Mouse (Mus musculus): ENCODE data around the gene Golga2. TPM values are rescaled to one million over a fixed set of nuclear protein-coding genes. Genes with fewer than 3 reads are reported as not detected.

Gene Golga2
- polyA plus RNA-seq, 1 experiment from 2014 or later, result 16.7 TPM

- Histone ChIP-seq H3K36me3 (peaks cover 11% of the 10 kb centered on the region), H3K27me3 (ENCODE audit: low read depth, poor library complexity, severe bottlenecking) (peaks cover 93% of the 10 kb centered on the region)
- WGBS, result 94% methylated on average over 14 of the region's 14 CpGs
These were observed 27.6 kb downstream of the Golga2 start for GRCm38 (mm10) chr2:32314831-32315230.

GRCm38 (mm10) chr2:32315751-32316150 lies 28.6 kb downstream of the Golga2 start:
- H3K4me3 ChIP-seq, result peak overlapping the region; percentile 24; the same call in 1 of the 2 replicates
- no peaks in the 10 kb centered on the region for H3K9me3 ChIP-seq (replicated peaks)
- H3K27ac ChIP-seq (replicated peaks), result peak overlapping the region; percentile 61
- peaks cover 90% of the 10 kb centered on the region for H3K27me3 ChIP-seq (ENCODE audit: low read depth, poor library complexity, severe bottlenecking)
- 0 out of 2 replicates have a peak, but pooled peaks cover 5% of the 10 kb centered on the region for H3K36me3 ChIP-seq
- DNase-seq (ENCODE audit: low spot score), result peak; percentile 38
- 11% methylated on average over 8 of the region's 8 CpGs for WGBS
- H3K4me1 ChIP-seq, result peaks cover 77% of the 10 kb centered on the region

More at GRCm38 (mm10) chr2:32314831-32315230, 27.6 kb downstream of the Golga2 start:
- H3K9me3 ChIP-seq (replicated peaks), result no peaks in the 10 kb centered on the region
- H3K4me3 ChIP-seq, result no peak overlapping the region
- H3K4me1 ChIP-seq, result peaks cover 70% of the 10 kb centered on the region
- DNase-seq (ENCODE audit: low spot score), result no peak
- H3K27ac ChIP-seq (replicated peaks), result peak overlapping the region; percentile 61; the same call in 1 of the 2 replicates

- peak overlapping the region; percentile 9 for H3K27ac ChIP-seq (replicated peaks)
- peaks cover 68% of the 10 kb centered on the region for H3K4me1 ChIP-seq
- no peaks in the 10 kb centered on the region for H3K9me3 ChIP-seq (replicated peaks)
- H3K27me3 ChIP-seq (ENCODE audit: low read depth, poor library complexity, severe bottlenecking), result peaks cover 77% of the 10 kb centered on the region
- WGBS, result 80% methylated on average over 20 of the region's 20 CpGs
- H3K4me3 ChIP-seq, result no peak overlapping the region
- H3K36me3 ChIP-seq, result 0 out of 2 replicates have a peak, but pooled peaks cover 5% of the 10 kb centered on the region
- DNase-seq (ENCODE audit: low spot score), result no peak
These were observed 29.9 kb downstream of the Golga2 start for GRCm38 (mm10) chr2:32316887-32317656.

- peak overlapping the region; percentile 76 for H3K27ac ChIP-seq (replicated peaks)
- 13% methylated on average over 19 of the region's 19 CpGs for WGBS
- DNase-seq (ENCODE audit: low spot score), result peak; percentile 72
- H3K4me1 ChIP-seq, result peaks cover 68% of the 10 kb centered on the region
- H3K9me3 ChIP-seq (replicated peaks), result no peaks in the 10 kb centered on the region
- H3K36me3 ChIP-seq, result 0 out of 2 replicates have a peak, but pooled peaks cover 5% of the 10 kb centered on the region
- peaks cover 69% of the 10 kb centered on the region for H3K27me3 ChIP-seq (ENCODE audit: low read depth, poor library complexity, severe bottlenecking)
- peak overlapping the region; percentile 47 for H3K4me3 ChIP-seq
These were observed 30.7 kb downstream of the Golga2 start for GRCm38 (mm10) chr2:32317791-32318417.

- Histone ChIP-seq H3K4me1 (peaks cover 75% of the 10 kb centered on the region), H3K36me3 (0 out of 2 replicates have a peak, but pooled peaks cover 5% of the 10 kb centered on the region), H3K4me3 (peak overlapping the region; percentile 47), H3K9me3 (replicated peaks) (no peaks in the 10 kb centered on the region), H3K27ac (replicated peaks) (peak overlapping the region; percentile 76), H3K27me3 (ENCODE audit: low read depth, poor library complexity, severe bottlenecking) (peaks cover 59% of the 10 kb centered on the region)
- DNase-seq (ENCODE audit: low spot score), result no peak
- 71% methylated on average over 14 of the region's 14 CpGs for WGBS
These were observed 31.8 kb downstream of the Golga2 start for GRCm38 (mm10) chr2:32318709-32319585.

GRCm38 (mm10) chr2:32319586-32320580 lies 32.7 kb downstream of the Golga2 start:
- peaks cover 51% of the 10 kb centered on the region for H3K27me3 ChIP-seq (ENCODE audit: low read depth, poor library complexity, severe bottlenecking)
- peak overlapping the region; percentile 52; the same call in 1 of the 2 replicates for H3K27ac ChIP-seq (replicated peaks)
- H3K9me3 ChIP-seq (replicated peaks), result no peaks in the 10 kb centered on the region
- peaks cover 74% of the 10 kb centered on the region for H3K4me1 ChIP-seq
- 58% methylated on average over 9 of the region's 9 CpGs for WGBS
- DNase-seq (ENCODE audit: low spot score), result peak; percentile 42
- no peak overlapping the region for H3K4me3 ChIP-seq
- 0 out of 2 replicates have a peak, but pooled peaks cover 2% of the 10 kb centered on the region for H3K36me3 ChIP-seq

- H3K27ac ChIP-seq (replicated peaks), result 0 out of 2 replicates have a peak overlapping the region, but pooled peaks have one; percentile 52
- no peaks in the 10 kb centered on the region for H3K36me3 ChIP-seq
- peaks cover 43% of the 10 kb centered on the region for H3K27me3 ChIP-seq (ENCODE audit: low read depth, poor library complexity, severe bottlenecking)
- peaks cover 66% of the 10 kb centered on the region for H3K4me1 ChIP-seq
- H3K9me3 ChIP-seq (replicated peaks), result no peaks in the 10 kb centered on the region
- 70% methylated on average over 11 of the region's 11 CpGs for WGBS
- no peak overlapping the region for H3K4me3 ChIP-seq
- DNase-seq (ENCODE audit: low spot score), result no peak
These were observed 33.5 kb downstream of the Golga2 start for GRCm38 (mm10) chr2:32320721-32321120.

- Histone ChIP-seq H3K4me1 (peaks cover 57% of the 10 kb centered on the region), H3K27ac (replicated peaks) (peak overlapping the region; percentile 10; the same call in 1 of the 2 replicates), H3K27me3 (ENCODE audit: low read depth, poor library complexity, severe bottlenecking) (peaks cover 33% of the 10 kb centered on the region), H3K4me3 (no peak overlapping the region), H3K36me3 (no peaks in the 10 kb centered on the region), H3K9me3 (replicated peaks) (no peaks in the 10 kb centered on the region)
- WGBS, result 75% methylated on average over 9 of the region's 9 CpGs
- DNase-seq (ENCODE audit: low spot score), result no peak
These were observed 34.6 kb downstream of the Golga2 start for GRCm38 (mm10) chr2:32321591-32322298.

GRCm38 (mm10) chr2:32322754-32323741 lies 35.9 kb downstream of the Golga2 start:
- WGBS, result 68% methylated on average over 7 of the region's 7 CpGs
- Histone ChIP-seq H3K27ac (replicated peaks) (no peak overlapping the region; the same call in 1 of the 2 replicates), H3K27me3 (ENCODE audit: low read depth, poor library complexity, severe bottlenecking) (peaks cover 20% of the 10 kb centered on the region), H3K36me3 (no peaks in the 10 kb centered on the region), H3K4me1 (peaks cover 44% of the 10 kb centered on the region), H3K9me3 (replicated peaks) (no peaks in the 10 kb centered on the region), H3K4me3 (no peak overlapping the region)
- no peak for DNase-seq (ENCODE audit: low spot score)

GRCm38 (mm10) chr2:32324322-32324721 lies 37.1 kb downstream of the Golga2 start:
- no peak for DNase-seq (ENCODE audit: low spot score)
- H3K27me3 ChIP-seq (ENCODE audit: low read depth, poor library complexity, severe bottlenecking), result peaks cover 10% of the 10 kb centered on the region
- no peak overlapping the region for H3K4me3 ChIP-seq
- 60% methylated on average over 4 of the region's 4 CpGs for WGBS
- no peaks in the 10 kb centered on the region for H3K9me3 ChIP-seq (replicated peaks)
- H3K27ac ChIP-seq (replicated peaks), result no peak overlapping the region
- peaks cover 43% of the 10 kb centered on the region for H3K4me1 ChIP-seq
- H3K36me3 ChIP-seq, result no peaks in the 10 kb centered on the region
